Mouse (Mus musculus) neural tube, embryonic 15.5 days (tissue): ENCODE measurements around the gene Golm1. TPM values are rescaled to one million over a fixed set of nuclear protein-coding genes. Genes with fewer than 3 reads are reported as not detected.

Experiments
- ATAC-seq: fragments of 200-750 bp; cut with Nextera tagmentation; 2 replicates; pipeline ENCODE4 v1.8.0; 2017; ENCODE audit warnings: mild to moderate bottlenecking, moderate TSS enrichment, moderate library complexity; ENCODE audit not compliant: low FRiP score
- H3K27ac ChIP-seq: fragments of 300-500 bp; sonication (generic); replicated peaks from 2 replicates; pipeline ENCODE4 v1.5.1; 2015; ENCODE audit warnings: mild to moderate bottlenecking, inconsistent platforms
- H3K27me3 ChIP-seq: fragments of 300-500 bp; sonication (generic); replicated peaks from 2 replicates; pipeline ENCODE4 v1.6.1; 2015; ENCODE audit warnings: inconsistent platforms
- H3K36me3 ChIP-seq: fragments of 300-500 bp; sonication (generic); 2 replicates; pipeline ENCODE4 v1.6.1; 2015; ENCODE audit warnings: inconsistent platforms
- H3K4me1 ChIP-seq: fragments of 300-500 bp; sonication (generic); 2 replicates; pipeline ENCODE4 v1.6.1; 2015; ENCODE audit warnings: inconsistent platforms
- H3K4me2 ChIP-seq: fragments of 300-500 bp; sonication (generic); 2 replicates; pipeline ENCODE4 v1.6.1; 2015; ENCODE audit warnings: inconsistent platforms, mild to moderate bottlenecking, moderate library complexity
- H3K4me3 ChIP-seq: fragments of 300-500 bp; sonication (generic); replicated peaks from 2 replicates; pipeline ENCODE4 v1.5.1; 2015; ENCODE audit warnings: mild to moderate bottlenecking, inconsistent platforms
- H3K9ac ChIP-seq: fragments of 300-500 bp; sonication (generic); replicated peaks from 2 replicates; pipeline ENCODE4 v1.6.1; 2015; ENCODE audit warnings: mild to moderate bottlenecking, inconsistent platforms
- H3K9me3 ChIP-seq: fragments of 300-500 bp; sonication (generic); replicated peaks from 2 replicates; pipeline ENCODE4 v1.6.1; 2016; ENCODE audit warnings: inconsistent platforms
- WGBS: fragments of 180-500 bp; shearing (Covaris S2); methylation state at CpG from one replicate; pipeline ENCODE4 v1.1.7; 2015; ENCODE audit warnings: mixed read lengths; 5-methylcytosine and 5-hydroxymethylcytosine counted together
- polyA plus RNA-seq: library from polyadenylated mRNA; unstranded; fragments of >200 nt; fragmentation: Nextera tagmentation; extraction: Ambion mirVana; gene quantifications from 2 replicates; pipeline ENCODE4 v1.2.1, GENCODE M21; 2015

The Golm1 gene
- polyA plus RNA-seq, 1 experiment from 2014 or later = 19.1 TPM

GRCm38 (mm10) chr13:59640178-59640440 lies 35.5 kb downstream of the Golm1 start:
- ATAC-seq = no peak
- no peak overlapping the region for H3K27ac ChIP-seq
- no peak overlapping the region for H3K9ac ChIP-seq
- 90% methylated on average over 6 of the region's 6 CpGs for WGBS
- H3K4me1 ChIP-seq = no peaks in the 10 kb centered on the region
- H3K36me3 ChIP-seq = peaks cover 33% of the 10 kb centered on the region
- H3K27me3 ChIP-seq = no peaks in the 10 kb centered on the region
- no peaks in the 10 kb centered on the region for H3K9me3 ChIP-seq
- no peak overlapping the region for H3K4me2 ChIP-seq
- no peak overlapping the region for H3K4me3 ChIP-seq

GRCm38 (mm10) chr13:59639368-59640177 lies 36.0 kb downstream of the Golm1 start:
- Histone ChIP-seq H3K27ac (no peak overlapping the region), H3K9ac (no peak overlapping the region), H3K36me3 (peaks cover 39% of the 10 kb centered on the region), H3K9me3 (no peaks in the 10 kb centered on the region), H3K4me1 (no peaks in the 10 kb centered on the region), H3K4me2 (no peak overlapping the region), H3K27me3 (no peaks in the 10 kb centered on the region), H3K4me3 (no peak overlapping the region)
- 90% methylated on average over 16 of the region's 16 CpGs for WGBS
- ATAC-seq = no peak

DNA sequence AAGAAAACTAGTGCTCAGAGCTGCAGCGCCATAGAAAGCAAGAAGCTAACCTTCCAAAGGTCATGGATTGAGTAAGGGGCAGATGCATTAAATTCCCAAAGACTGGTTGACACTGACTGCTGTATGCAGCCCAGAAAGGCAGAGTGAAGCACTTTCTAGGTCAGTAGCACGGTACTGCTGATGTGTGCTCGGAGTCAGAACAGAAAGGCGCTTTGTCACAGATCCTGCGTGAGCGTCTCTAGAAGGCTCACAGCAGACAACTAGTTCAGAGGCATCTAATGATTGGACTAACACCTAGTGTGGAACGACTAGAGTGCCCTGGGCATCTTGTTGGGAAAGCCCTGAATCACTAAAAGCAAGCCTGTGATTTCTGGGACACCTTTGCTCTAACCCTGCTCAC lies 37.8 kb downstream of the Golm1 start:
- Histone ChIP-seq H3K27ac (no peak overlapping the region), H3K4me3 (no peak overlapping the region), H3K4me2 (no peak overlapping the region), H3K9me3 (no peaks in the 10 kb centered on the region), H3K4me1 (no peaks in the 10 kb centered on the region), H3K9ac (no peak overlapping the region), H3K27me3 (no peaks in the 10 kb centered on the region), H3K36me3 (peaks cover 57% of the 10 kb centered on the region)
- ATAC-seq = no peak
- WGBS = 90% methylated on average over 7 of the region's 7 CpGs

DNA sequence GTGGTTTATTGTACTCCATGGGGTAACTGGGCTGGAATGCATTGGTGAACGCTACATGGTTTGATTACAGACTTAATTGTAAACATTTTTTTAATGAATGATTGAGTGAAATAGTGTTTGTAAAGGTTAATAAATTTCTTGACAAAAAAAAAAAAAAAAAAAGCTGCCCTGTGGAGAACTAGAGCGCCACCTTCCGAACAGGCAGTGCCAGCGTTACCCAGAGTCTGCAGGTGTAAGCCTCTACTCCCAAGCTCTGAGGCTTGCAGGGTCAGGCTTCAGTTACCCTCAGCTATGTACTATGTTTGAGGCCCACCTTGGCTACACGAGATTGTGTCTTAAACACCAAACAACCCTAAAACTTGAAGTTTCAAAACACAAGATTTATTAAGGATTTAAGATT lies 41.0 kb downstream of the Golm1 start:
- H3K9me3 ChIP-seq = no peaks in the 10 kb centered on the region
- H3K4me3 ChIP-seq = no peak overlapping the region
- H3K27ac ChIP-seq = no peak overlapping the region
- no peaks in the 10 kb centered on the region for H3K4me1 ChIP-seq
- no peak overlapping the region for H3K9ac ChIP-seq
- no peak overlapping the region for H3K4me2 ChIP-seq
- WGBS = 71% methylated on average over 5 of the region's 5 CpGs
- H3K27me3 ChIP-seq = no peaks in the 10 kb centered on the region
- no peak for ATAC-seq
- H3K36me3 ChIP-seq = peaks cover 77% of the 10 kb centered on the region

GRCm38 (mm10) chr13:59626739-59627138 lies 48.9 kb downstream of the Golm1 start:
- Histone ChIP-seq H3K4me3 (no peak overlapping the region), H3K27me3 (no peaks in the 10 kb centered on the region), H3K27ac (no peak overlapping the region), H3K9me3 (no peaks in the 10 kb centered on the region), H3K4me2 (no peak overlapping the region), H3K4me1 (no peaks in the 10 kb centered on the region), H3K9ac (no peak overlapping the region), H3K36me3 (peaks cover 82% of the 10 kb centered on the region)
- ATAC-seq = no peak
- WGBS = 91% methylated on average over 7 of the region's 7 CpGs

- no peak overlapping the region for H3K9ac ChIP-seq
- H3K27me3 ChIP-seq = no peaks in the 10 kb centered on the region
- H3K27ac ChIP-seq = no peak overlapping the region
- no peak for ATAC-seq
- H3K4me1 ChIP-seq = no peaks in the 10 kb centered on the region
- H3K36me3 ChIP-seq = peaks cover 81% of the 10 kb centered on the region
- no peak overlapping the region for H3K4me3 ChIP-seq
- WGBS = 92% methylated on average over 5 of the region's 5 CpGs
- no peak overlapping the region for H3K4me2 ChIP-seq
- H3K9me3 ChIP-seq = no peaks in the 10 kb centered on the region
Measured at GRCm38 (mm10) chr13:59624903-59625302, 50.7 kb downstream of the Golm1 start.

DNA sequence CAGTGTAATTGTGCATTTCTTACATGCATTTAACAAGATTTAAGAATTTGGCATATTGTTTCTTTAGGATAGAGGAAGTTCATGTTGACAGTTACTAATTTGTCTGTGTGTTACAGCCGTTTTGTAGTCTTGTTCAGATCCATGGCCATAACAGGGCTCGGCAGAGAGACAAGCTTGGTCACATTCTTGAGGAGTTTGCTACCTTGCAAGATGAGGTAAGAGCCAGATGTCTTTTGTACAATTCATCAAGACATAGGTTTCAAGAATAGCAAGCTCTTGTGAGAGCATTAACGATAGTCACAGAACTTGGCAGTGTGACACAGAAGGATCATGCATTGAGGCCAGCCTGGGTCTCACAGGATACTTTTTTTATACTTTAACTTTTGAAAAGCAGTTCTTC lies 51.2 kb downstream of the Golm1 start:
- Histone ChIP-seq H3K4me2 (no peak overlapping the region), H3K27me3 (no peaks in the 10 kb centered on the region), H3K9ac (no peak overlapping the region), H3K4me3 (no peak overlapping the region), H3K27ac (no peak overlapping the region), H3K4me1 (no peaks in the 10 kb centered on the region), H3K36me3 (peaks cover 78% of the 10 kb centered on the region), H3K9me3 (no peaks in the 10 kb centered on the region)
- ATAC-seq = no peak
- WGBS = 91% methylated on average over 3 of the region's 3 CpGs

DNA sequence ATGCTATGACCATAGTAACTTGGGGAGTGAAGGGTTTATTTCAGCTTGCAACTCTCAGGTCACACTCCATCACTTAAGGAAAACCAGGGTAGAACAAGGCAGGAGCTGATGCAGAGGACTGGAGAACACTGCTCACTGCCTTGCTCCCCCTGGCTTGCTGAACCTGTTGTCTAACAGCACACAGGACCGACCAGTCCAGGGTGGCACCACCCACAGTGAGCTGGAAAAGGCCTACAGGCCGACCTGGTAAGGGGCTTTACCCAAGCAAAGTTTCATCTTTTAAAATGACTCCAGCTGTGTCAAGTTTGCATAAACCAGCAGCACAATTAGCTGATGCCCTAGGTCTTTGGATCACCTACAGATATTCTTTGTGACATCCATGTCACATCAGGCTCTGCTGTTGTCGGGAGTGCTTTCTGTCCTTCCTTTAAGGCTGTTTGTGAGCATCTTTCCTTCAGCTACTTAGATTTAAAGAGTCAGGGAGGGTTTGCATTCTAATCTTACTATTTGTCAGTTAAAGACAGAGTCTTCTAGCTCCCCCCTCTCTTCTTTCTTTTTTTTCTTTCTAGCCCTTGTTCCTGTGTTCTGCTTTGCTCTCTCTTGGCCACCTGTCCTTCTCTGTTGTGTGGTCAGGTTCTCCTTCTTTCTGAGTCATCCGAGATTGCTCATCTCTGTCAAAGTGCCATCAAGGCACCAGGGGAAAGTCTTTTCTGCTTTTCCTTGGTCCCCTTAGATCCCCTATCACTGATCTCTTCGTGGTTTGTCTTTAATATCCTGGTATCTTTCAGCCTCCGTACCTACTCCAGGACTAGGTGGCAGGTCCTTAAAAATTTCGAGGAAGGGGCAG lies 53.7 kb downstream of the Golm1 start:
- Histone ChIP-seq H3K4me2 (no peak overlapping the region), H3K27me3 (no peaks in the 10 kb centered on the region), H3K4me1 (no peaks in the 10 kb centered on the region), H3K9ac (no peak overlapping the region), H3K9me3 (no peaks in the 10 kb centered on the region), H3K27ac (no peak overlapping the region), H3K4me3 (no peak overlapping the region), H3K36me3 (peaks cover 77% of the 10 kb centered on the region)
- no peak for ATAC-seq
- 92% methylated on average over 7 of the region's 7 CpGs for WGBS

- H3K4me1 ChIP-seq = no peaks in the 10 kb centered on the region
- 88% methylated on average over 6 of the region's 6 CpGs for WGBS
- no peak overlapping the region for H3K4me3 ChIP-seq
- no peaks in the 10 kb centered on the region for H3K27me3 ChIP-seq
- H3K9me3 ChIP-seq = no peaks in the 10 kb centered on the region
- no peak overlapping the region for H3K27ac ChIP-seq
- H3K9ac ChIP-seq = no peak overlapping the region
- no peak overlapping the region for H3K4me2 ChIP-seq
- no peak for ATAC-seq
- peaks cover 70% of the 10 kb centered on the region for H3K36me3 ChIP-seq
Measured at GRCm38 (mm10) chr13:59618463-59618862, 57.1 kb downstream of the Golm1 start.

DNA sequence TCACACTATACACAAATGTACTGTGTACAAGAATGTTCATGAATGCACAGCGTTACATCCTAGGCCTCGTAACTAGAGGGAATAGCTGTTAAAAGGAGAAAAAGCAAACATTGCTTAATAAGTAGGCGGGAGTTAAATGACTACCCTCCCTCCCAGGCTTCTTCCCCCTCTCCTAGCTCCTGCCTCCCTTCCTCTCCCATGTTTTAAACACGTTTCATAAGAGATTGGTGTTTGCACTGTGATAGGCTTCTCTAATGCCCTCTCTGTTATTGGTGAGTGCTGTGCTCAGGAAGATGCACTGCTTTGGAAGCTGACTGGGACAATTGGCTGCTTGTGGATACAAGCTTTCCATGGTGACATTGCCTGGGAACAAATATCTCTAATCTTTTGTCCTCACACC lies 60.1 kb downstream of the Golm1 start:
- no peak overlapping the region for H3K4me2 ChIP-seq

GRCm38 (mm10) chr13:59615152-59615551 lies 60.5 kb downstream of the Golm1 start:
- Histone ChIP-seq H3K4me3 (no peak overlapping the region), H3K9me3 (no peaks in the 10 kb centered on the region), H3K27ac (no peak overlapping the region), H3K27me3 (no peaks in the 10 kb centered on the region), H3K9ac (no peak overlapping the region), H3K4me1 (no peaks in the 10 kb centered on the region), H3K36me3 (peaks cover 73% of the 10 kb centered on the region), H3K4me2 (no peak overlapping the region)
- WGBS = 54% methylated on average over 4 of the region's 4 CpGs
- no peak for ATAC-seq

More for the DNA sequence above, 60.1 kb downstream of the Golm1 start:
- ATAC-seq = no peak
- Histone ChIP-seq H3K4me1 (no peaks in the 10 kb centered on the region), H3K9me3 (no peaks in the 10 kb centered on the region), H3K4me3 (no peak overlapping the region), H3K9ac (no peak overlapping the region), H3K27me3 (no peaks in the 10 kb centered on the region), H3K36me3 (peaks cover 72% of the 10 kb centered on the region), H3K27ac (no peak overlapping the region)
- WGBS = 88% methylated on average over 4 of the region's 4 CpGs

- Histone ChIP-seq H3K9ac (no peak overlapping the region), H3K9me3 (no peaks in the 10 kb centered on the region), H3K36me3 (peaks cover 76% of the 10 kb centered on the region), H3K27ac (no peak overlapping the region), H3K4me1 (no peaks in the 10 kb centered on the region), H3K27me3 (no peaks in the 10 kb centered on the region), H3K4me3 (no peak overlapping the region), H3K4me2 (no peak overlapping the region)
- WGBS = 90% methylated on average over 4 of the region's 4 CpGs
- ATAC-seq = no peak
Measured at GRCm38 (mm10) chr13:59613868-59614267, 61.7 kb downstream of the Golm1 start.
